Mouse (Mus musculus) midbrain, embryonic 14.5 days (tissue): ENCODE data around the gene Eef1akmt2. TPM values are rescaled to one million over a fixed set of nuclear protein-coding genes. Genes with fewer than 3 reads are reported as not detected.

ENCODE experiments used
- ATAC-seq: fragments of 200-750 bp; cut with Nextera tagmentation; 2 replicates; pipeline ENCODE4 v1.8.0; 2017; ENCODE audit warnings: moderate number of reproducible peaks, moderate library complexity; ENCODE audit not compliant: low FRiP score, low TSS enrichment
- DNase-seq: peaks from one replicate; pipeline ENCODE4 v3.0.0-alpha.2; 2015
- H3K27ac ChIP-seq: fragments of 300-500 bp; sonication (generic); replicated peaks from 2 replicates; pipeline ENCODE4 v1.5.1; 2014; ENCODE audit warnings: mild to moderate bottlenecking, low read depth, low read length, moderate library complexity
- H3K27me3 ChIP-seq: fragments of 300-500 bp; sonication (generic); 2 replicates; pipeline ENCODE4 v1.6.1; 2014; ENCODE audit warnings: low read length, control low read depth, mixed read lengths; ENCODE audit not compliant: control insufficient read depth, insufficient read depth
- H3K36me3 ChIP-seq: fragments of 300-500 bp; sonication (generic); 2 replicates; pipeline ENCODE4 v1.6.1; 2014; ENCODE audit warnings: low read length, control low read depth; ENCODE audit not compliant: control insufficient read depth, insufficient read depth
- H3K4me1 ChIP-seq: fragments of 300-500 bp; sonication (generic); 2 replicates; pipeline ENCODE4 v1.6.1; 2014; ENCODE audit warnings: mild to moderate bottlenecking, antibody characterized with exemption, low read length, control low read depth; ENCODE audit not compliant: control insufficient read depth, insufficient read depth
- H3K4me2 ChIP-seq: fragments of 300-500 bp; sonication (generic); 2 replicates; pipeline ENCODE4 v1.6.1; 2014; ENCODE audit warnings: mild to moderate bottlenecking, low read length, moderate library complexity
- H3K4me3 ChIP-seq: fragments of 300-500 bp; sonication (generic); replicated peaks from 2 replicates; pipeline ENCODE4 v1.5.1; 2014; ENCODE audit warnings: low read depth, low read length
- H3K9ac ChIP-seq: fragments of 300-500 bp; sonication (generic); replicated peaks from 2 replicates; pipeline ENCODE4 v1.6.1; 2014; ENCODE audit warnings: mild to moderate bottlenecking, low read length, moderate library complexity
- H3K9me3 ChIP-seq: fragments of 300-500 bp; sonication (generic); 2 replicates; pipeline ENCODE4 v1.6.1; 2016; ENCODE audit warnings: low read length, control low read depth, mixed read lengths; ENCODE audit not compliant: control insufficient read depth
- WGBS: fragments of 180-500 bp; shearing (Covaris S2); extraction: QIAGEN DNeasy Blood & Tissue Kit; methylation state at CpG from one replicate; pipeline ENCODE4 v1.1.7; 2014; 5-methylcytosine and 5-hydroxymethylcytosine counted together
- polyA plus RNA-seq: library from polyadenylated mRNA; unstranded; fragments of >200 nt; fragmentation: Nextera tagmentation; extraction: Ambion mirVana; gene quantifications from 2 replicates; pipeline ENCODE4 v1.2.1, GENCODE M21; 2014

Gene Eef1akmt2
- polyA plus RNA-seq, 1 experiment from 2014 or later: 90.0 TPM

DNA sequence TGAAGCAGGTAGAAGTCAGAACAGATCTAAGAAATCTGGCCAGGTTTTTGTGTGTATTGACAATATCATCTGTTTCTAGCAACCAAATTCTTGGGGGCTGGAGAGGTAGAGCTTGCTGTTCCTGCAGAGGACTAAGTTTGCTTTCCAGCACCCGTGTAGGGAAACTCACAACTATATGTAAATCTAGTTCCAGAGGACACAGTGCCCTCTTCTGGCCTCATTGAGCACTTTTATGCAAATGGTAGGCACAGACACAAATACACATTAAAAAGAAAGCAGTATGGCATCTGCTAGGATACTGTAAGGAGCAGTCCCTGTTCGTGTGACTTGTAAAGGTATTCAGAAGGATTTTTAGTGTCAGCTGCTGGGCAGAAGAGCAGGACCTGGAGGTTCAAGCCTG is 29.9 kb upstream of the Eef1akmt2 start:
- H3K27me3 ChIP-seq: no peaks in the 10 kb centered on the region
- no peaks in the 10 kb centered on the region for H3K4me1 ChIP-seq
- no peak overlapping the region for H3K4me2 ChIP-seq
- 71% methylated on average over 2 of the region's 2 CpGs for WGBS
- ATAC-seq (no peak), DNase-seq (peak; percentile 48)
- no peaks in the 10 kb centered on the region for H3K9me3 ChIP-seq
- no peak overlapping the region for H3K27ac ChIP-seq
- H3K4me3 ChIP-seq: no peak overlapping the region
- no peak overlapping the region for H3K9ac ChIP-seq
- H3K36me3 ChIP-seq: peaks cover 74% of the 10 kb centered on the region

- H3K4me3 ChIP-seq: no peak overlapping the region
- H3K9me3 ChIP-seq: no peaks in the 10 kb centered on the region
- H3K4me2 ChIP-seq: no peak overlapping the region
- ATAC-seq: no peak
- no peak overlapping the region for H3K9ac ChIP-seq
- peaks cover 90% of the 10 kb centered on the region for H3K36me3 ChIP-seq
- H3K4me1 ChIP-seq: no peaks in the 10 kb centered on the region
- 95% methylated on average over 1 of the region's 1 CpGs for WGBS
- no peak overlapping the region for H3K27ac ChIP-seq
- DNase-seq: no peak
- no peaks in the 10 kb centered on the region for H3K27me3 ChIP-seq
Measured at GRCm38 (mm10) chr7:132880276-132880675, 27.8 kb upstream of the Eef1akmt2 start.

DNA sequence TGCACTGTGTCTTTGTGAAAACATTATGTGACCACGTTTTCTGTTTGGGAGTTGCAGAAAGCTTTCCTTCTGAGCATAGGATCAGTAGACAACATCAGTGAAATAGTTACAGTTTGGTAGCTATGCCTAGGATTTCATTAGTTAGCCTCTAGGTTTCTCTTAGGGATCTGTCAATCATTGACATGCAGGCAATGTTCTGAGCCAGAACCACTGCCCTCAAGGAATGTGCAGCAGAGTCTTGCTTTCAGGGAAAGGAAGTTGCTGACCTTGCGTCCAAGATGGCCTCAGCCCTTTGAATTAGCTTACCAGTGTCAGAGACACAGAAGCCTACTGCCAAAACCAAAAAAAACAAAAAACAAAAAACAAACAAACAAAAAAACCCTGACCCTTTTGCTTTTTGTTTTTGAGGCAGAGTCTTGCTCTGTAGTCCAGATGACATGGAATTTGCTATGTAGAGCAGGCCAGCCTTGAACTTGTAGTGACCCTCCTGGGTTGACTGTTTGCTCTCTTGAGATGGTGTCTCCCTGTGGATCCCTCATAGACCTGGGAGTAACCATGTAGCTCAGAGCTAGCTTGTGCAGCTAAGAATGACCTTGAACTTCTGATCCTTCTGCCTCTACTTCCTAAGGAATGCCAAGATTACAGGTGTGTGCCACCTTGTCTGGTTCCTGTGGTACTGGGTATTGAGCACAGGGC is 23.1 kb upstream of the Eef1akmt2 start:
- Histone ChIP-seq H3K4me3 (no peak overlapping the region), H3K4me1 (no peaks in the 10 kb centered on the region), H3K4me2 (no peak overlapping the region), H3K9ac (no peak overlapping the region), H3K27ac (no peak overlapping the region), H3K27me3 (no peaks in the 10 kb centered on the region), H3K36me3 (peaks cover 87% of the 10 kb centered on the region), H3K9me3 (no peaks in the 10 kb centered on the region)
- ATAC-seq (no peak), DNase-seq (no peak)
- WGBS: 92% methylated on average over 2 of the region's 2 CpGs

GRCm38 (mm10) chr7:132873043-132873442 is 20.6 kb upstream of the Eef1akmt2 start:
- ATAC-seq (no peak), DNase-seq (no peak)
- H3K36me3 ChIP-seq: peaks cover 79% of the 10 kb centered on the region
- no peak overlapping the region for H3K27ac ChIP-seq
- no peaks in the 10 kb centered on the region for H3K9me3 ChIP-seq
- no peak overlapping the region for H3K4me3 ChIP-seq
- no peaks in the 10 kb centered on the region for H3K4me1 ChIP-seq
- no peak overlapping the region for H3K9ac ChIP-seq
- WGBS: 95% methylated on average over 2 of the region's 2 CpGs
- no peak overlapping the region for H3K4me2 ChIP-seq
- H3K27me3 ChIP-seq: no peaks in the 10 kb centered on the region

DNA sequence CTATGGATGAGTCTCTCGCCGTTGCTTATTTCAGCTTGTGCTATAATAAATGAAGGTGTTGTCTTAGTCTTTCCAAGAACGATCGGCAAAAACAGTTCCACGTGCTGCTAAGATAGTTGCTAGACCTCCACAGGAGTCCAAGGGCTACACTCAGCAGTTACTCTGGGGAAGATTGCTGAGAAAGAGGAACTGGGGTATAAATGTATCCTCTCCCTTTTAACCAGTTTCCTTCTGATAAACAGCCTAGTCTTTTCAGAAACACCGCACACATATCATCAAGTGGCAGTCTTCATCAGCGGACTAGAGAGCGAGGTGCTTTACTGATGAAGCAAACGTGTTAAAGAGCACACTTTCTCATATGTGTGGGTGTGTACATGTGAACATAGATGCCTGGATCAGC is 13.8 kb upstream of the Eef1akmt2 start:
- Histone ChIP-seq H3K9me3 (no peaks in the 10 kb centered on the region), H3K27me3 (no peaks in the 10 kb centered on the region), H3K4me3 (no peak overlapping the region), H3K27ac (no peak overlapping the region), H3K9ac (no peak overlapping the region), H3K4me1 (no peaks in the 10 kb centered on the region), H3K36me3 (peaks cover 47% of the 10 kb centered on the region), H3K4me2 (no peak overlapping the region)
- no peak for ATAC-seq
- DNase-seq: no peak
- 96% methylated on average over 9 of the region's 9 CpGs for WGBS

GRCm38 (mm10) chr7:132859042-132859958 is 6.8 kb upstream of the Eef1akmt2 start, which contains the start of gene Abraxas2:
TSS of gene Abraxas2 (plus strand) at chr7:132859225.
- Histone ChIP-seq H3K36me3 (no peaks in the 10 kb centered on the region), H3K4me1 (peaks cover 9% of the 10 kb centered on the region), H3K9ac (peak within 1 kb of the TSS; percentile 88), H3K4me3 (peak within 1 kb of the TSS; percentile 90), H3K27me3 (no peaks in the 10 kb centered on the region), H3K27ac (peak within 1 kb of the TSS; percentile 82), H3K9me3 (no peaks in the 10 kb centered on the region), H3K4me2 (peak within 1 kb of the TSS; percentile 81)
- peak; percentile 87 for ATAC-seq
- WGBS: under 1% methylated on average over 53 of the region's 53 CpGs
- DNase-seq: peak; percentile 96

GRCm38 (mm10) chr7:132858043-132858608 is 5.7 kb upstream of the Eef1akmt2 start:
- no peak overlapping the region for H3K4me2 ChIP-seq
- H3K27me3 ChIP-seq: no peaks in the 10 kb centered on the region
- no peak overlapping the region for H3K4me3 ChIP-seq
- H3K27ac ChIP-seq: no peak overlapping the region
- H3K36me3 ChIP-seq: no peaks in the 10 kb centered on the region
- DNase-seq (no peak), ATAC-seq (no peak)
- H3K4me1 ChIP-seq: peaks cover 9% of the 10 kb centered on the region
- no peak overlapping the region for H3K9ac ChIP-seq
- no peaks in the 10 kb centered on the region for H3K9me3 ChIP-seq
- WGBS: 69% methylated on average over 5 of the region's 5 CpGs

GRCm38 (mm10) chr7:132856083-132856482 is 3.6 kb upstream of the Eef1akmt2 start:
- no peak overlapping the region for H3K9ac ChIP-seq
- no peaks in the 10 kb centered on the region for H3K27me3 ChIP-seq
- no peaks in the 10 kb centered on the region for H3K9me3 ChIP-seq
- peaks cover 13% of the 10 kb centered on the region for H3K4me1 ChIP-seq
- H3K4me2 ChIP-seq: no peak overlapping the region
- 75% methylated on average over 1 of the region's 1 CpGs for WGBS
- no peaks in the 10 kb centered on the region for H3K36me3 ChIP-seq
- no peak for ATAC-seq
- DNase-seq: no peak
- H3K27ac ChIP-seq: no peak overlapping the region
- no peak overlapping the region for H3K4me3 ChIP-seq
